Mouse (Mus musculus): ENCODE data around the gene Ctnnd2. TPM values are rescaled to one million over a fixed set of nuclear protein-coding genes. Genes with fewer than 3 reads are reported as not detected.

The Ctnnd2 gene
- total RNA-seq, 2 experiments from 2014 or later, result 268 to 274 TPM

- DNase-seq (ENCODE audit: low spot score in 2 of 2), result no peak
- intact Hi-C loops (cut with DNase I), result no loop called here
Observed at GRCm38 (mm10) chr15:30776931-30777330, 604.5 kb downstream of the Ctnnd2 start.

GRCm38 (mm10) chr15:30777801-30778200 is 605.4 kb downstream of the Ctnnd2 start:
- intact Hi-C loops (cut with DNase I), result no loop called here
- DNase-seq (ENCODE audit: low spot score in 2 of 2), result no peak

- DNase-seq (ENCODE audit: low spot score in 2 of 2), result no peak
- intact Hi-C loops (cut with DNase I), result no loop called here
Observed at GRCm38 (mm10) chr15:30779903-30780302, 607.5 kb downstream of the Ctnnd2 start.

GRCm38 (mm10) chr15:30780977-30781376 is 608.6 kb downstream of the Ctnnd2 start:
- no peak for DNase-seq (ENCODE audit: low spot score in 2 of 2)
- intact Hi-C loops (cut with DNase I), result no loop called here

GRCm38 (mm10) chr15:30785706-30786320 is 613.4 kb downstream of the Ctnnd2 start:
- intact Hi-C loops (cut with DNase I), result no loop called here
- no peak for DNase-seq (ENCODE audit: low spot score in 2 of 2)

GRCm38 (mm10) chr15:30793260-30793659 is 620.9 kb downstream of the Ctnnd2 start:
- no peak for DNase-seq (ENCODE audit: low spot score in 2 of 2)
- intact Hi-C loops (cut with DNase I), result no loop called here

GRCm38 (mm10) chr15:30795723-30796122 is 623.3 kb downstream of the Ctnnd2 start:
- DNase-seq (ENCODE audit: low spot score in 2 of 2), result no peak

GRCm38 (mm10) chr15:30827424-30828263 is 655.3 kb downstream of the Ctnnd2 start:
- intact Hi-C loops (cut with DNase I), result no loop called here

More at GRCm38 (mm10) chr15:30795723-30796122, 623.3 kb downstream of the Ctnnd2 start:
- intact Hi-C loops (cut with DNase I), result no loop called here

GRCm38 (mm10) chr15:30857277-30858176 is 685.1 kb downstream of the Ctnnd2 start:
- intact Hi-C loops (cut with DNase I), result no loop called here
- DNase-seq (ENCODE audit: low spot score in 2 of 2), result no peak

More at GRCm38 (mm10) chr15:30827424-30828263, 655.3 kb downstream of the Ctnnd2 start:
- no peak for DNase-seq (ENCODE audit: low spot score in 2 of 2)

GRCm38 (mm10) chr15:30867429-30867828 is 695.0 kb downstream of the Ctnnd2 start:
- DNase-seq (ENCODE audit: low spot score in 2 of 2), result no peak
- intact Hi-C loops (cut with DNase I), result no loop called here

- intact Hi-C loops (cut with DNase I), result no loop called here
- no peak for DNase-seq (ENCODE audit: low spot score in 2 of 2)
Observed at GRCm38 (mm10) chr15:30869673-30870512, 697.5 kb downstream of the Ctnnd2 start.

- DNase-seq (ENCODE audit: low spot score in 2 of 2), result no peak
- intact Hi-C loops (cut with DNase I), result no loop called here
Observed at GRCm38 (mm10) chr15:30875523-30875922, 703.1 kb downstream of the Ctnnd2 start.

- DNase-seq (ENCODE audit: low spot score in 2 of 2), result no peak
Observed at GRCm38 (mm10) chr15:30884692-30885334, 712.4 kb downstream of the Ctnnd2 start.

GRCm38 (mm10) chr15:30885410-30885809 is 713.0 kb downstream of the Ctnnd2 start:
- intact Hi-C loops (cut with DNase I), result no loop called here
- no peak for DNase-seq (ENCODE audit: low spot score in 2 of 2)

More at GRCm38 (mm10) chr15:30884692-30885334, 712.4 kb downstream of the Ctnnd2 start:
- intact Hi-C loops (cut with DNase I), result no loop called here

GRCm38 (mm10) chr15:30887559-30887958 is 715.2 kb downstream of the Ctnnd2 start:
- intact Hi-C loops (cut with DNase I), result no loop called here
- DNase-seq (ENCODE audit: low spot score in 2 of 2), result peak; percentile 78 to 83

GRCm38 (mm10) chr15:30891986-30892385 is 719.6 kb downstream of the Ctnnd2 start:
- intact Hi-C loops (cut with DNase I), result no loop called here

GRCm38 (mm10) chr15:30895063-30895462 is 722.7 kb downstream of the Ctnnd2 start:
- intact Hi-C loops (cut with DNase I), result no loop called here
- DNase-seq (ENCODE audit: low spot score in 2 of 2), result no peak

More at GRCm38 (mm10) chr15:30891986-30892385, 719.6 kb downstream of the Ctnnd2 start:
- no peak for DNase-seq (ENCODE audit: low spot score in 2 of 2)

GRCm38 (mm10) chr15:30897342-30897741 is 724.9 kb downstream of the Ctnnd2 start:
- peak in 1 of 2 experiments; percentile 54 for DNase-seq (ENCODE audit: low spot score in 2 of 2)
- intact Hi-C loops (cut with DNase I), result no loop called here
